Mouse (Mus musculus) lung, postnatal 0 days (tissue): ENCODE data around the gene Lmna. TPM values are rescaled to one million over a fixed set of nuclear protein-coding genes. Genes with fewer than 3 reads are reported as not detected.

Source experiments
- ATAC-seq: fragments of 200-750 bp; cut with Nextera tagmentation; 2 replicates; pipeline ENCODE4 v1.8.0; 2017; ENCODE audit warnings: moderate library complexity
- DNase-seq: peaks from one replicate; pipeline ENCODE4 v3.0.0-alpha.2; 2016; ENCODE audit warnings: low spot score
- H3K27ac ChIP-seq: fragments of 300-500 bp; sonication (generic); 2 replicates; pipeline ENCODE4 v1.5.1; 2014; ENCODE audit warnings: antibody characterized with exemption, mild to moderate bottlenecking, low read length, mixed read lengths
- H3K27me3 ChIP-seq: fragments of 300-500 bp; sonication (generic); replicated peaks from 2 replicates; pipeline ENCODE4 v1.6.1; 2014; ENCODE audit warnings: low read length, mixed read lengths; ENCODE audit not compliant: insufficient read depth
- H3K36me3 ChIP-seq: fragments of 300-500 bp; sonication (generic); 2 replicates; pipeline ENCODE4 v1.6.1; 2014; ENCODE audit warnings: low read length, mixed read lengths; ENCODE audit not compliant: insufficient read depth
- H3K4me1 ChIP-seq: fragments of 300-500 bp; sonication (generic); 2 replicates; pipeline ENCODE4 v1.6.1; 2014; ENCODE audit warnings: antibody characterized with exemption, low read depth, low read length, mixed read lengths; ENCODE audit not compliant: insufficient read depth
- H3K4me2 ChIP-seq: fragments of 300-500 bp; sonication (generic); replicated peaks from 2 replicates; pipeline ENCODE4 v1.6.1; 2014; ENCODE audit warnings: low read depth, mild to moderate bottlenecking, low read length, moderate library complexity, mixed read lengths
- H3K4me3 ChIP-seq: fragments of 300-500 bp; sonication (generic); 2 replicates; pipeline ENCODE4 v1.5.1; 2014; ENCODE audit warnings: low read depth, low read length
- H3K9ac ChIP-seq: fragments of 300-500 bp; sonication (generic); replicated peaks from 2 replicates; pipeline ENCODE4 v1.6.1; 2014; ENCODE audit warnings: low read depth, mild to moderate bottlenecking
- H3K9me3 ChIP-seq: fragments of 300-500 bp; sonication (generic); 2 replicates; pipeline ENCODE4 v1.6.1; 2016; ENCODE audit warnings: low read length, mixed read lengths
- CTCF ChIP-seq: IDR thresholded peaks from 2 replicates; pipeline ENCODE4 v1.5.1; 2016; ENCODE audit warnings: antibody characterized with exemption, mild to moderate bottlenecking
- EP300 ChIP-seq: IDR thresholded peaks from 2 replicates; pipeline ENCODE4 v1.6.1; 2016; ENCODE audit warnings: antibody characterized with exemption, mild to moderate bottlenecking, control low read depth
- WGBS: fragments of 180-500 bp; shearing (Covaris S2); extraction: QIAGEN DNeasy Blood & Tissue Kit; methylation state at CpG from one replicate; pipeline ENCODE4 v1.1.7; 2014; 5-methylcytosine and 5-hydroxymethylcytosine counted together
- polyA plus RNA-seq: library from polyadenylated mRNA; unstranded; fragments of >200 nt; fragmentation: Nextera tagmentation; extraction: Ambion mirVana; gene quantifications from 2 replicates; pipeline ENCODE4 v1.2.1, GENCODE M21; 2015

Lmna gene
- polyA plus RNA-seq, 1 experiment from 2014 or later = 216 TPM

DNA sequence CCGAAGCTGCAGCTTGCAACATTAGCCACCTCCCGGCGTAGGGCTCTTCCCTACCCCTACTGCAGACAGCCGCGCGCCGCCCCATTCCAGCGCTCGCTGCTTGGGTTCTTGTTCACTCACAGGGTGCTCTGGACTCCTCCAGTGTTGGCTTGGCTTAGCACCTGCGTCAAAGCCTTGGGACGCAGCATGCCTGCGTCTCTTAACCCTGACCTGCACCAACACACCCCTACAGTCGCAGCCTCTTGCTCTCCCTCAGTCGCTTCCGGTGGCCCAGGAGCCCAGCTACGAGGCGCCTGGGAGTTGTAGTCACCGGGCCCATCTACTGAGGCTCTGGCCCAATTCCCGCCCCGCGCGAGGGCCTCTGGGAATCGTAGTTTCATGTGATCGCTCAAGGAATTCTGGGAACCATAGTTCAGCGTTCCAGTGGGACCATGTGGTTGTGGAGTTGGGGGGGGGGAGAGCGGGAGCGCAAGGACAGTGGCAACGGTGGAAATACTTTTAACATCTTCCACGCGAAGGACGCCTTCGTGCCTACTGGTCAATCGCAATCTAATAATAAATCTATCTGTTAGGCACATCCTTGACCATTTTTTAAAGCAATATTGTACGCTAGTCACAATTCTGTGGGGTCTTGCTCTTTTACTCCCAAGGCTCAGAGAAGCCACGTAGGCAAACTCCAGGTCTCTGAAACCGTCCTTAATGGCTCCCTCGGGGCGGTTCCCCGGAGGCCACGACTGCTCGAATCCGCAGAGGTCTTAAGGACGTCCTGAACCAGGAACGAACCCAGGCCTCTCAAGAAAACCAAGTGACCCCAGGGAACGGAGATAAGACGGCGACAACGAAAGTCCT, 43.1 kb upstream of the Lmna start, which contains the start of gene Lamtor2:
Gene Lamtor2, minus strand, starts transcription at position 399 of the 849 bp plus-strand sequence.
- WGBS = under 1% methylated on average over 48 of the region's 48 CpGs
- DNase-seq = peak; percentile 99
- H3K9ac ChIP-seq = peak within 1 kb of the TSS; percentile 78
- H3K27me3 ChIP-seq = no peaks in the 10 kb centered on the region
- peak within 1 kb of the TSS; percentile 98 for H3K4me2 ChIP-seq
- H3K36me3 ChIP-seq = 0 out of 2 replicates have a peak, but pooled peaks cover 9% of the 10 kb centered on the region
- peak; percentile 92 for ATAC-seq
- H3K4me3 ChIP-seq = peak within 1 kb of the TSS; percentile 84
- H3K9me3 ChIP-seq = no peaks in the 10 kb centered on the region
- H3K4me1 ChIP-seq = peaks cover 11% of the 10 kb centered on the region; the same call in 1 of the 2 replicates
- peak within 1 kb of the TSS; percentile 94 for H3K27ac ChIP-seq
- peak; percentile 16; the same call in 1 of the 2 replicates for TF ChIP-seq EP300
- TF ChIP-seq CTCF = no peak

GRCm38 (mm10) chr3:88552082-88552645, 42.4 kb upstream of the Lmna start:
- no peaks in the 10 kb centered on the region for H3K27me3 ChIP-seq
- H3K36me3 ChIP-seq = 0 out of 2 replicates have a peak, but pooled peaks cover 9% of the 10 kb centered on the region
- 11% methylated on average over 16 of the region's 16 CpGs for WGBS
- peaks cover 11% of the 10 kb centered on the region; the same call in 1 of the 2 replicates for H3K4me1 ChIP-seq
- DNase-seq = no peak
- peak overlapping the region; percentile 94 for H3K27ac ChIP-seq
- peak overlapping the region; percentile 84 for H3K4me3 ChIP-seq
- H3K9ac ChIP-seq = peak overlapping the region; percentile 58
- no peaks in the 10 kb centered on the region for H3K9me3 ChIP-seq
- TF ChIP-seq EP300 = peak; percentile 57
- TF ChIP-seq CTCF = no peak
- no peak for ATAC-seq
- peak overlapping the region; percentile 98 for H3K4me2 ChIP-seq

GRCm38 (mm10) chr3:88551586-88551985, 41.8 kb upstream of the Lmna start:
- H3K4me3 ChIP-seq = no peak overlapping the region
- peak overlapping the region; percentile 98; the same call in 1 of the 2 replicates for H3K4me2 ChIP-seq
- WGBS = 73% methylated on average over 4 of the region's 4 CpGs
- H3K27ac ChIP-seq = peak overlapping the region; percentile 94; the same call in 1 of the 2 replicates
- H3K4me1 ChIP-seq = peaks cover 11% of the 10 kb centered on the region; the same call in 1 of the 2 replicates
- DNase-seq (no peak), ATAC-seq (no peak)
- H3K9me3 ChIP-seq = no peaks in the 10 kb centered on the region
- TF ChIP-seq CTCF = no peak
- no peak for TF ChIP-seq EP300
- H3K9ac ChIP-seq = peak overlapping the region; percentile 58
- 0 out of 2 replicates have a peak, but pooled peaks cover 5% of the 10 kb centered on the region for H3K36me3 ChIP-seq
- no peaks in the 10 kb centered on the region for H3K27me3 ChIP-seq

DNA sequence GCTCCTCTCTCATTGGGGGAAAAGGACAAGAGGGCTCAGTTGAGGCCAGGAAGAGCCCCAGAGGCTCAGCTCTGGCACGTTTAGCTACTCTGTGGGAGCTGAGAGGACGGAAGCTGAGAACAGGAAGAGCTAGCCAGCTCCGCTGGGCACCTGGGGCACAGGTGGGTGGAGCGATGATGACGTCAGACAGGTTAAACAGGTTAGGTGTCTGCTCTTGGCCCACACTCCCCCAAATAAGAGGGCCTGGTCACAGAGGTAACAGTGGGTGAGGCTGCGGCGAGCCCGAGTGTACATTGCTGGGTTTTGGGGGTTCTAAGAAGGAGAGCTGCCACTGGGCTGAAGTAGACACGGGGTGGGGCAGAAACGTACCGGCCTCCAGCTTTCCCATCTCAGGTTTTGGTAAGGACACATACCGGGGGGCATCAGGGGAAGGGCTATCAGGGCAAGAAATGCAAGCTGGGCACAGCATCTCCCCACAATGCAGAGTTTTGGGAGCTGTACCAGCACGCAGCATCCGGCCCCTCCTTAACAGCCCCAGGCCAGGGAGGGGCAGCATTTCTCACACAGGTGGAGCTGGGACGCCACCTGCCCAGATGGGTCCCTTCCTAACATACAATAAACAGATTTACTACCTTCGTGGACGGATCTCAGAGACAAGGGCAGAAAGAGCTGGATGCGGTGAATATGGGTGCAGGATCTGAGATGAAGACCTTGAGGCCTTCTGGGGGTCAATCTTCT, 38.6 kb upstream of the Lmna start, which contains the start of gene Rab25:
Gene Rab25, minus strand, starts transcription at position 121 of the 738 bp plus-strand sequence.
- Histone ChIP-seq H3K27ac (peak within 1 kb of the TSS; percentile 89), H3K9ac (peak within 1 kb of the TSS; percentile 23; the same call in 1 of the 2 replicates), H3K9me3 (no peaks in the 10 kb centered on the region), H3K36me3 (no peaks in the 10 kb centered on the region), H3K4me3 (peak within 1 kb of the TSS; percentile 10; the same call in 1 of the 2 replicates), H3K27me3 (no peaks in the 10 kb centered on the region), H3K4me1 (peaks cover 6% of the 10 kb centered on the region; the same call in 1 of the 2 replicates), H3K4me2 (peak within 1 kb of the TSS; percentile 48)
- TF ChIP-seq CTCF = no peak
- peak; percentile 17; the same call in 1 of the 2 replicates for TF ChIP-seq EP300
- peak; percentile 91 for DNase-seq
- ATAC-seq = peak; percentile 53
- 36% methylated on average over 18 of the region's 18 CpGs for WGBS

DNA sequence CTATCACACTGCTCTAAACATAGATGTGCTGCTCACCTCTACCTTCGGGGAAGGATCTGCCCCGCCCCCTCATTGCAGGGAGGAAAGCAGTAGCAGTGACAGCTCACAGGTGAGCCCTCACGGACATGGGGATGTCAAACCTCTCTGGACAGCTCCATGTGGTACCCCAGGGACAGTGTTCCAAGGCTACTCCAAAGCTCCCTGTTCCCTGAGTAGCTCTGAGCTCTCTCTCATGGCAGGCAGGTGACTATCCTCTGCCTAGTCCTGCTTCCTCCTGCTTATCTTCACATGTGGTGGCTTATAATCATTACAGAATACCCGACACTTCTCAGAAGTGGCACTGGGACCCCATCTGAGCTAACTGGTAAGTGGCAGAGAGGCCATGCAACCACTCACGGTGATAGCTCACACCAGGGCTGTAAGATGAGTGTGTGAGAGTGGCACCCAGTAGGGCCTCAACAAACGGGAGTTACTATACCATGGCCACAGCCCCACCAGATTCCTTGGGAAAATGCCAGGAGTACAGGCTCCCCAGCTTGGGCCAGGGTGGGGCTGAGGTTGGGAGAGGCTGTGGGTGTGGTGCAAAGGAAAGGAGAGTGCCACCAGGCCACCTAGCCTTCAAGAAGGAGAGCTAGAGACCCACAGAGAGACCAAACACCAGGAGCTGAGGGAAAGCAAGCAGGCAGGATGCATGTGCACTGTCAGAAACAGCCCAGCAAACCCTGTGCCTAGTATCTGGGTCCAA, 37.1 kb upstream of the Lmna start:
- whole genome bisulfite sequencing = 57% methylated on average over 6 of the region's 6 CpGs
- H3K4me1 ChIP-seq = peaks cover under 1% of the 10 kb centered on the region; the same call in 1 of the 2 replicates
- H3K36me3 ChIP-seq = no peaks in the 10 kb centered on the region
- DNase-seq = peak; percentile 53
- 0 out of 2 replicates have a peak overlapping the region, but pooled peaks have one; percentile 19 for H3K4me2 ChIP-seq
- TF ChIP-seq EP300 (no peak), CTCF (no peak)
- ATAC-seq = peak; percentile 29; the same call in 1 of the 2 replicates
- no peaks in the 10 kb centered on the region for H3K9me3 ChIP-seq
- no peak overlapping the region for H3K4me3 ChIP-seq
- H3K9ac ChIP-seq = no peak overlapping the region
- H3K27ac ChIP-seq = peak overlapping the region; percentile 47
- no peaks in the 10 kb centered on the region for H3K27me3 ChIP-seq
